Mouse (Mus musculus) B cell, adult 2 months (primary cell): ENCODE data around the gene Tfr2.
"Not testable (repeated sequence)": the region's sequence is repeated elsewhere in the genome, so short reads cannot be mapped to it uniquely, and the experiment has no call there.

Experiments used
- DNase-seq, 2 experiments: peaks; one replicate each; pipeline ENCODE4 v3.0.0; 2022

The Tfr2 gene

DNA sequence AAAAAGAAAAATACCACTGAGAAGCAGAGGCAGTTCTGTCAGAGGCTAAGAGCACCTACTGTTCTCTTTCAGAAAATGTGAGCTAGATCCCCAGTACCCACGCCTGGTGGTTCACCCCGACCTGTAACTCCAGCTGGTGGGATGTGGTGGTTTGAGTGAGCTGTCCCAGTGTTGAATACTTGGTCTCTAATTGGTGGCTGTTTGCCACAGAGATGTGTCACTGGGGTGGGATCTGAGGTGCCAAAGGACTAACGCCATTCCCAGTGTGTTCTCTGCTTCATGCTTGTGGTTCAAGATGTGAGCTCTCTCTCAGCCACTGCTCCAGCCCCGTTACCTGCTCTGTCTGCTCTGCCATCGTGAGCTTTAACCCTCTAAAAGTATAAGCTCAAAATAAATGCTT, 20.9 kb downstream of the Tfr2 start:
- no peak for DNase-seq

DNA sequence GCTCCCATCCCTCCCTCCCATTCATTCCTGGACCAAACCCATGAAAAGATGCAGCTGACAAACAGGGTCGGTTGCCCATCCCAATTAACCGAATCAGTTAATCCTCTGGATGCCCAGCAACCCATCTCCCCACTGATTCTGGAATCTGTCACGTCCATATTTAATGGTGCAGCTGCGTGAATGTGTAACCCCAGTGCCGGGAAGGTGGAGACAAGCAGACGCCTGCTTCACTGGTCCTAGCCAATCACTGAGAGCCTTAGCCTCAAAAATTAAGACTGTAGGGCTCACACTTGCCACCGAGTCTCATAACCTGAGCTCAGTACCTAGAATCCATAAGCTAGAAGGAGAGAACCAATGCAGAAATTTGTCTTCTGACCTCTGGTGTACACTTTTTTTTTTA, 26.3 kb downstream of the Tfr2 start:
- no peak for DNase-seq

DNA sequence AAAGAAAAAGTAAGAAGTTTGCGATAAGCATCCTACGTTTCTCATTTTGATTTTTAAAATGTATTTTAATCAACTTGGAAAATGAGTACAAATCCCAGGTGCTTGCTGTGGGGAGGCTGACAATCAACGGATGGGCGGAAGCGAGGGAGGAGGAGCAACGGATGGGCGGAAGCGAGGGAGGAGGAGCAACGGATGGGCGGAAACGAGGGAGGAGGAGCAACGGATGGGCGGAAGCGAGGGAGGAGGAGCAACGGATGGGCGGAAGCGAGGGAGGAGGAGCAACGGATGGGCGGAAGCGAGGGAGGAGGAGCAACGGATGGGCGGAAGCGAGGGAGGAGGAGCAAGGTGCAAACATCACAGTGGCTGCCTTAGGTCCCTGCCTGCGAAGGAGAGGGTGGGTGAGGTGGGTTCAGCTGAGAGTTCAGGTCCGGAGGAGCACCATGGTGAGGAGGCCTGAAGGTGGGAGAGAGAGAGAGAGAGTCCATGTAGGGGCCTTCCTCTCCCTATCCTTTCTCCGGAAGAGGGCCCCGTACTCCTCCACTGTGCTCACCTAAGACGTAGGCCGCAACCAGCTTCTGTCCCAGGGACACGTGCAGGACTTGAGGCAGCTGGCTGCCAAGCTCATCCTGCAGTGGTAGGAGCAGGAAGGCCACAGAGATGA, 27.1 kb downstream of the Tfr2 start:
- peak; percentile 62 to 66 for DNase-seq

DNA sequence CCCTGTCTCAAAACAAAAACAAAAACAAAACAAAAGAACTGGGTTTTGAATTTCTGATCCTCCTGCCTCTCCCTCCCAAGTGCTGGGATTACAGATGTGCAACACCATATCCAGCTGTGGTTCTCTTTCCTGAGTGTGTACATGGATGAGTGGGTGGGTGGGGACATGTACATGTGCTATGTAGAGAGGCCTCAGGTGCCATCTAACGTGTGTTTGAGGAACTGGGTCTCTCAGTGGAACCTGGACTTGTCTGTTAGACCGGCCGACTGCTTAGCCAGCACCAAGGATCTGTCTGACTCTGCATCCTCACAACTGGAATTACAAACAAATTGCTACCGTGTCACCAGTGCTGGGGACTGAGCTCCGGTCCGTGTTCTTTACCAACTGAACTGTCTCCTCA, 28.0 kb downstream of the Tfr2 start:
- no peak for DNase-seq

DNA sequence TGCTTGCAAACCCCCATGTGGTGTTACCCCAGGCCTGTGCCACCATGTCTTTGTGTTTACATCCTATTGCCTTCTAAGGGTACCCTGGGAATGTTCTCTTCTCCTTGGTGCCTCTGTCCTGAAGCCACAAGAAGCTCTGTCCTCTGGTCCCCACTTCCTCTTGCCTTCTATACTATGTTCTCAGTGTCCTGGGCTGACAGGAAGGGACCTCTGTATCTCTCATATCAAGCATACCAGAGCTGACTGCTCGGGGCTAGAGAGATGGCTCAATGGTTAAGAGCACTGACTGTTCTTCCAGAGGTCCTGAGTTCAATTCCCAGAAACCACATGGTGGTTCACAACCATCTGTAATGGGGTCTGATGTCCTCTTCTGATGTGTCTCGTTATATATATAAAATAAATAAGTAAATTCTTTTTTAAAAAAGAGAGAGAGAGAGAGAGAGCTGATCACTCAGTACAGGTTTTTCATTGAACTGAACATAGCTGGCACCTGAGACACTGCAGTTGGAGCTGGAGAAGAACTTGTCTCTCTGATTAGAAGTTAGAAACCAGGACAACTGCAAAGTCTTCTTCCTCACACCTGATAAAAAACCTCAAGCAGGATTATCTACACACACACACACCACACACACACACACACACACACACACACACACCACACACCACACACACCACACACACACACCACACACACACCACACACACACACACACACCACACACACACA, 28.6 kb downstream of the Tfr2 start:
- DNase-seq: no peak

DNA sequence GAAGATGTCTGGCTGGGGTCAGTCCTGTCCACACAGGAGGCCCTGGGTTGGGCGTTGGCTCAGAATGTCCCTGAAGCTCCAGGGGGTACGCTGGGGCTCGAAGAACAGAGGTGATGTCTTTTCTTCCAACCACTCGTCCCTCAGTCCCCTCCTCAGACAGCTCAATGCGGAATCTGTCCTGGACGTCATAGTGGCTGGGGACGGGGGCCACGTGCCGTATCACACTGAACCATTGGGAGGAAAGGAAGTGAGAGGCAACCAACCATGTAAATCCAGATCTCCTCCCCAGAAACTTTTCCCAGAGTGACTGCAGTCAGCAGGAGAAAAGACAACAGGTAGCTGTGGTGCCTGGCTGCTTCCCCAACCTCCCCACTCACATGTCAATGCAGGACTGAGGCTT, 30.0 kb downstream of the Tfr2 start:
- no peak for DNase-seq

DNA sequence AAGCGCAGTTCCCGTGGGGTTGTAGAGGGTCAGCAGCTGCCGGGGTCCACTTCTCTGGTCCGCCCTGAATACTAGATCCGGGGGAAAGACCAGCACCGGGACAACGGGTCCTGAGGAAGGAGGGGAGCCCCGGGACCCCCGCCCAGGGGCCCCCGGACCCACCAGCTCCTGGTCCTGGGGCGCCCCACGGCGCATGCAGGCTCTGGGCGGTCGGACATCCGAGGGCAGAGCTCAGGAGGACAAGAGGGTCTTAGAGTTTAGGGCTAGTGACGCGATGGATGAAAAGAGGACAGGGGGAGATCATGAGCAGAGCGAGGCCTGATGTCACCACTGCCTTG, 30.6 kb downstream of the Tfr2 start:
- DNase-seq: no peak

DNA sequence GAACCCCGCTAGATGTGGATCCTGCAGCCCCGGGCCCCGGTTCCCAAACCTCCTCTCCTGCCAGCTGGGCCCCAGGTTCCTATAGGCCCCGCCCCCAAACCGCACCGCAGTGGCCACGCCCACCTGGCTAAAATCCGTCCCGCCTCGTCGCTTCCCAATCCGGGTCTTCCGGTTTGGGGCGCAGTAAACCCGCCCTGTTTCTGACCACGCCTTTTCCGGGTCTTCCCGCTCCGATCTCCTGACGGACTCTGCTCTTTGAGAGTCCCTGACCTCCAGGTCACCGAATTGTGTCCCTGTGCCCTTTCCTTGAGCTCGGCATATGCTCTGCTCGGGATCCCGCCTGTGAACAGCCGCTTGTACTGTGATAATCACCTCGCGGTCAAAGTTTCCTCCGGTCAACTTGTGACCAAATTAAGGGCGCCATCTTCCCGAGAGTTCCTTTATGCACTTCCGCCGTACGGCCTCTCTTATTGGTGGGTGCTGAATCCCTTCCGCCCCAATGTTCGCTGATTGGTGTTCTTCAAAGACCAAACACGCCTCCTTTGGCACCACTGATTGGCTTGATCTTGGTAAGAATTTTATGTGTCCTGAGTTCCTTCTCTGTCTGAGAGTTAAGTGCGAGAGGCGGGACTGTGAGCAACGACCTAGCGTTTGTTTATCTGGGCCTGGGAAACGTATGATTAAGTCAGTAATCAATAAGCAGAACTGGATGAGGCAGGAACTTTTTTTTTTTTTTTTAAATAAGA, 31.2 kb downstream of the Tfr2 start, which contains the start of gene Mospd3:
Mospd3 (minus strand) TSS at position 440 of the 746 bp plus-strand sequence.
- peak; percentile 98 for DNase-seq

DNA sequence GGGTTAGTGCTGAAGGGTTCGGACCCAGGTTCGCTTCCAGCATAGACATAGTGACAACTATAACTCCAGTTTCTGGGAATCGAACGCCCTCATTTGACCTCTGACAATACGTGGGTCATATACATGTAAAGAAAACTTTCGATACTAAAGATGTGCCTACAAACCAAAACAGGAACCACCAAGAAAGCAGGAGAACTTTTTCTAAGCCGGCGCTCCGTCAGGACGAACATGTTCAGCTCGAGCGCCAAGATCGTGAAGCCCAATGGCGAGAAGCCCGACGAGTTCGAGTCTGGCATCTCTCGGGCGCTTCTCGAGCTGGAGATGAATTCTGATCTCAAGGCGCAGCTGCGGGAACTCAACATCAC, 31.7 kb downstream of the Tfr2 start:
- peak in 1 of 2 experiments; percentile 24 for DNase-seq

DNA sequence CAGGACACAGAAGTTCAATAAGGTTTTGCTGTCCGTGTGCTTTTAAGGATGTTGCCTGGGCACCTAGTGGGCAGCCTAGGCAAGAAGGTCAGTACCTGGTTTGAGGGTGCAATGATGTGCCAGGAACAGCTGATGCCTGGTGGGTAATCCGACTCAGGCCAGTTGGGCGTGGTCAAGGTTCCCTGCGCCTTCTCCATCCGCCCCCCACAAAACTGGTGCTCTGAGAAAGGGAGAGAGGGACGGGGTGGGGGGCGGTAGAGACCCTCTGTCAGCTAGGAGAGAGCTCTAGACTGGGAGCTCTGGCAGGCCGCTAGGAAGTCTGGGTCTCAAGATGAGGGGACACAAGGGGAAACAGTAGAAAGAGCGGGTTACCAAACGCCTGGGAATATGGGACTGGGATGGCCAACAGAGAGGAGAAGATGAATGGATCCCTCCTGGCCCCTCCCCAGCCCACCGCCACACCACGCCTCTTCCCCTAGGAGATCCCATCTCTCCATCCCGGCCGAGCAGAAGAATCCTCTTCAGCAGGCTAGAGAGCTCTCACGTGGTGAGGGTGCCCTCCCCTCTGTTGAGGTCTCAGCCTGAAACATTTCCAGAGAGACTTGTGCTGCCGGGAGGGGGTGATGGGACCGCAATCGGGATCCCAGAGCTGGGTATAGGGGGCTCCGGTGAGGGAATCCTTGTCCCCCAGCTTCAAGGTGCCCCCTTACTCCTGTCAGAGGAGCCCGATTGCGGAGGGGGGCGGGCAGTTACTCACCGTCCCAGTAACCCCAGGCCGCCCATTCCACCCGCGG, 38.4 kb downstream of the Tfr2 start:
- no peak for DNase-seq

DNA sequence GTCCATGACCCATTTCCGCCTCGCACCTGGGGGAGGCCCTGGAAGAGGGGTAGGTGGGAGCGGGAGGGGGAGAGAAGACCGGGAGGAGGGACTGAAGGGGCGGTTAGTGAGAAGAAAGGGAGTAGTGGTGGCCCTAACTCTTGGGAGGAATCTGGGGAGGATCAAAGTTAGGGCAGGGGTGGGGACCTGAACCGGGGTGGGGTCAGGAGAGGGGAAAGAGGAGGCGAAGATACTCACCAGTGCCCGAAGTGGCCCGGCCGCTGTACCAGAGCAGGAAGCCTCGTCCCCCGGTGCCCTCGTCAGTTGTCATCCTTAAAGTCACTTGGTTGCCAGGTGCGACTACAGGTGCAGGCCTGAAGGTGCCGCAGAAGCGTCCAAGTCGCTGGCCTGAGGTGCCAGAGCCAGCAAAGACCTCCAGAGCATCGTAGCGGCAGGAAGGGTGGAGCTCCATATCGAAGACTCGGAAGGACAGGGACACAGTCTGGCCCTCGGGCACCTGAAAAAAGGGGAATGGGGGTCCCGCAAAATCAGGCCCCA, 39.1 kb downstream of the Tfr2 start:
- no peak for DNase-seq

DNA sequence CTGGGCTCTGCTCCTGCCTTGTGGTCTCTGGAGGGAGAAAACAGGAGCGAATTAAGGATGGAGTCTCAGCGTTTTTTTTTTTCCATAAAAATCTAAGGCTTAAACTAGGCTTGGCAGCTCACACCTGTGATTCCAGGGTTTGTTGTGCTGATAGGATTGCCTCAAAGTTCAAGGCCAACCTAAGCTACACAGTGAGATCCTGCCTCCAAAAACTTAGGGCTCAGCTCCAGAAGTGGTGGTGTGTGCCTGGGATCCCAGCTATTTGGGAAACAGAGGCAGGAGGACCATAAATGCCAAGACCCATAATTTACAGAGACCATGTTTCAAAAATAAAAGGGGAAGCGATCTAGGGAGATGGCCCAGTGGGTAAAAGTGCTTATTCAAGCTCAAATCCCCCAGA, 39.7 kb downstream of the Tfr2 start:
- no peak for DNase-seq

DNA sequence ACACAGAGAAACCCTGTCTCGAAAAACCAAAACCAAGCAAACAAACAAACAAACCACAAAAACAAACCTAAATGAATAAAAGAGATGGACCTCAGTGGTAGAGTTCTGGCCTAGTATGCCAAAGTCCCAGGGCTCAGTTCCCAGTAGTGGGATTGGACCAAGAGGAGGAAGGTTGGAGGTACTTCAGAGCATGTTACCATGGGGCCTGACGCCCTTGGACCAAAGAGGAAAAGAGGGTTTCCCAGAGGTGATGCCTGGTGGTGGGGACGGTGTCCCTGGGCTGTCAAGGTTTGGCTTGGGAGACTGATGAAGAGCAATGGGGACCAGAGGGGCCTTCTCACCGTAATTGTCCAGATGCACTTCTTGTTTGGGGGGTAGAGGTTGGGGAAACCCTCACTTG, 40.4 kb downstream of the Tfr2 start:
- no peak for DNase-seq

DNA sequence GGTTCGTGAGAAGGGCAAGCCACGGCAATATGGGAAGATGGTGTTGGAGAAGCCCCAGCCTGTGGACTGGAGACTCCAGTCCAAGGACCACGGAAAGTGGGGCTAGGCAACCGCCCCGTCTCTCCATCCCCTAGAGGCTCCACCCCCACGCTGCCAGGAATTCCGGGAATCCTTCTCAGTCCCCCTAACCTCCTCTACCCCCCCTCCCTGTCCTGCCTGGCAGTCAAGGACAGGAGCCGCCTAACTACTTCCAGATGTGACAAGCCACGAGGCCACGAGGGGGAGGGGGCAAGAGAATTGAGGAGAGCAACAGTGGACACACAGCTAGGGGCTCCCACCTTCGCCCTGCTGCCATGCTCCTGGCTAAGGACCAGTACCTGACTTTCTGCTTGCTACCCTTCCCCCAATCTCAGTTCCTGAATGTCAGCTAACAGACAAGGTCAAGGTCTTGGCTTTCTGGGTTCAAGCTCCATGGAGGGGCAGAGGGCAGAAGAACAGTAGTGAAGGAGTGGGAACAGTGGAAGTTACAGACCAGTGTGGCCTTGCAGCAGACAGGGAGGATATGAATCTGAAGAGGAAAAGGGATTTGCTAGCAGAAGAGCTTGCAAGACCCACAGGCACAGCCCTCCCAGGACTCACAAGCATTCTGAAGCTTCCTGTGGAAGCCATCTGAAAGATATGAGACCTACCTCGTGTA, 41.1 kb downstream of the Tfr2 start:
- DNase-seq: no peak

DNA sequence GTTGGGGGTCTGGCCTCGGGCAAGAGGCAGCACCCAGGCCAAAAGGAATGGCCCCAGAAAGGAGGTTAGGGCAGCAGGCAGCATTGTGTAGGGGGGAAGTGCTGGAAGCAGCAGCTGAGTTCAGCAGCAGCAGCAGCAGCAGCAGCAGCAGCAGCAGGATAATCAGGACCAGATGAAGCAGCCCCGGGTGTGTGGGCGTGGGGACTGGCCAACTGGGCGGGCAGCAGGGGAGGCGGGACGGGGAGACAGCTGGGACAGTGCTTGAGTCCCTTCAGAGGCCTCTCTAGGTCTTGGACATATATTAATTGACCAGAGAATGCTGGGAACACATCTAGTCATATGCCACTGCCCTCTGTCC, 41.6 kb downstream of the Tfr2 start:
- no peak for DNase-seq

DNA sequence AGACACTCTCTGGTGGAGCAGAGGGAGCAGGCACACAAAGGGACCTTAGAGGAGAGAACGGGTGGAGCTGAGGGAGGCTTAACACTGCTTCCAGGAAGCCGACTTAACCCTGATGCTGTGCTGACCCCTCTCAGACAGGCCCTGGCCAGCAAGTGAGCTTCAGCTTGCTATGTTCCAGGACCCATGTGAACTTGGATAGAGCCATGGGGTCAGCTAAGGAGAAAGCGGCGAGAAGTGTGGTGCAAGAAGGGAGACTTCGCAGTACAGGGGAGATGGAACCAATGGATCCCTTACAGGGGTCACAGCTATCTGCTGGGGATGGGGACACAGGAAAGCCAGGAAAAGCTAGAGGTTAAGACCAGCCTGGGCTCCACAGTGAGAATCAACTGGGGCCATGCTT, 43.4 kb downstream of the Tfr2 start:
- DNase-seq: no peak

DNA sequence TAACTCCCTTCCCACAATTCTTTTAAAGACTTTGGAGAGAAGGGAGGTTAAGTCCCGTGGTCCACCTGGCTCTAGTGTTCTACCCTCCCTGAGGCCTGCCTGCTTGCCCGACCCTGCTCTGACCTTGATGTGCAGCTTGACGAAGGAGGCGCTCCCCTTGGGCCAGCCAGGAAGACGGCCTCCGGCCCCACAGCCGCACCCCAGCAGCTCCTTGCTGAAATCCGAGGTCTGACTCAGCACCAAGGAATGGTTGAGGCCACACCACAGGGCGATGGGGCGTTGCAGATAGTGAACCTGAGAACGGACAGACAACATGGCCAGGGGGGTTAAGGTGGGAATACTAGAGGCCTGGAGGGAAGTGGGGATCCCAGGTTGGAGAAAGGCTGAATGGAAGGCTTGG, 43.9 kb downstream of the Tfr2 start, which contains the start of gene Pcolce:
Pcolce (minus strand) TSS at position 235 of the 400 bp plus-strand sequence.
- DNase-seq: no peak

DNA sequence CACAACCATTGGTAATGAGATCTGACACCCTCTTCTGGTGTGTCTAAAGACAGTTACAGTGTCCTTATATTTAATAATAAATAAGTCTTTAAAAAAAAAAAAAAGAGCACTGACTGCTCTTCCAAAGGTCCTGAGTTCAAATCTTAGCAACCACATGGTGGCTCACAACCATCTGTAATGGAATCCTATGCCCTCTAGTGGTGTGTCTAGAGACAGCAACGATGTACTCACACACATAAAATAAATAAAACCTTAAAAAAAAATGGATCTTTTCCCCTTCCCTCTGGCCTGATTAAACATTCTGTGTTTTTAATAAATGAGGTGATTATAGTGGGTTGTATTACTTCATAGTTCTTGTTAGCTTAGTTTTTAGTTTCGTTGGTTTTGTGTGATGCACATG, 45.3 kb downstream of the Tfr2 start:
- not testable (repeated sequence) for DNase-seq

DNA sequence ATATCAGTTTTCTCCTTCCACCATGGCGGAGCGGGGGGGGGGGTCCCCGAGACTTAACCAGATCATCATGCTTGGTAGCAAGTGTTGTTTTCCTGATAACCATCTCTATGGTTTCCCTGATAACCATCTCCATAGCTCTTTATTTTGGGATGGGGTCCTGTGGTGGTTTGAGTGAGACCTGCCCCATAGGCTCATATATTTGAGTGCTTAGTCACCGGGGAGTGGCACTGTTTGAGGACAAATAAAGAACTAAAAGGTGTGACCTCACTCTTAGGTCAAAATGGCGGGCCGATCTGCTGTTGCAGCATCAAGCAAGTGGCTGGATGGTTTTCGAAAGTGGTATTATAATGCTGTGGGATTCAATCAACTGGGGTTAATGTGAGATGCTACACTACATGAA, 45.7 kb downstream of the Tfr2 start:
- no peak for DNase-seq

DNA sequence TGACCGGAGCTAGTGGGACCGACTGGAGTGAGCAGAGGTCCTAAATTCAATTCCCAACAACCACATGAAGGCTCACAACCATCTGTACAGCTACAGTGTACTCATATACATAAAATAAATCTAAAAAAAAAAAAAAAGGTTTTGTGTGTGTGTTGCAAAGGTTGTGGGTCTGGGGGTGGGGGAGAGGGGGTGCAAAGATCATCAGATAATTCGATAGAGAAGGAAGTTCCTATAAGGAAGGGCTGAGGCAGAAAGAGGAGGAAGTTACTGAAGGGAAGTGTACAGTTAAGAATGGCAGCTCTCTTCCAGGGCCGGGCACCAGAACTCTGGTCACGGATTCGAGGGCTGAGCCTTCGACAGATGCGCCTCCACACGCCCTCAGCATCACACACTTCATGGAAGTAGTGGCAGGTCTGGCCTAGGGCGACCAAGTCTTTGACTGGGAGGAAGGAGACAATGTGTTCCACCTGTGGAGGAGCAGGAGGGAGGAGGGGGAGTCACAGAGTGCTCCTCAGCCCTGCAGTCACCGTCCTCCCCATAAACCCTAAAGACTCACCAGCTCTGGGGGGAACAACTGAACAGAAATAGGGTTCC, 54.4 kb downstream of the Tfr2 start:
- DNase-seq: no peak

DNA sequence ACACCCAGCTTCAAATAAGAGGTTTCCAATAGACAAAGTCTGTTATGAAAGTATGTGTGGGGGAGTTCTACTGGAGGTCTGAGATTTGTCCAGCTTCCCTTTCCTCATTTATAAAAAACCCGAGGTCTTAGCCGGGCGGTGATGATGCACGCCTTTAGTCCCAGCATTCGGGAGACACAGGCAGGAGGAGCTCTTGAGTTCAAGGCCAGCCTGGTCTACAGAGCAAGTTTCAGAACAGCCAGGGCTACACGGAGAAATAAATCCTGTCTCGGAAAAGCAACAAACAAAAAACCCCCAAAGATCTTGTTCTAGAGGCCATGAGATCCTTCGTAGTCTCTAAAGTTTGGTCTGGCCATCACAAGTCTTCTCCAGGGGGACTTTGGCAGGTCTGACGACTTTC, 58.4 kb downstream of the Tfr2 start:
- DNase-seq: no peak
